ENCODE assay signal across 10 mouse cellular contexts in genomic region chr13:46058862-46059261, GRCm38 (mm10).
DNase-seq lines count a peak whose midpoint lies in the region; ATAC-seq and TF ChIP-seq lines count a peak whose summit lies in the region.
"Had no signal": no experiment of that assay in that cellular context is flagged by ENCODE, and none has a peak within 500 bp of the region (broad histone marks: within the 10 kb centered on the region; RNA-seq: fewer than 3 reads in every experiment).

No protein-coding gene starts in this region.

- H3K27ac ChIP-seq in lung, postnatal 0 days (ENCODE audit: low read length), result no peak overlapping the region
- no peak overlapping the region for H3K27ac ChIP-seq in kidney, postnatal 0 days

- TF ChIP-seq EP300 in lung, postnatal 0 days (IDR thresholded peaks at IDR 0.05), result no peak

- DNase-seq in lung, postnatal 0 days (ENCODE audit: low spot score), result peak; percentile 52
- no peak for DNase-seq in lung, adult 2 months
- peak; percentile 9 to 38 for DNase-seq in adrenal gland, postnatal 36 days
- DNase-seq in kidney, postnatal 0 days (ENCODE audit: low spot score), result peak; percentile 73
- peak; percentile 14 for DNase-seq in thymus, postnatal 25 days
- DNase-seq in ovary, adult 18-20 months (ENCODE audit: low spot score), result no peak
- no peak for DNase-seq in left cerebral cortex, adult 11 months (ENCODE audit: low spot score)
- DNase-seq: cerebellum, postnatal 36 days; gastrocnemius, postnatal 25 days; left cerebral cortex, postnatal 4 days had no signal

- TF ChIP-seq POLR2A in lung, adult 2 months (IDR thresholded peaks at IDR 0.05; ENCODE audit: borderline replicate concordance, extremely low read depth, low read depth, low read length), result no peak

- no peak overlapping the region for H3K4me3 ChIP-seq in lung, postnatal 0 days (ENCODE audit: low read depth, low read length)
- H3K4me3 ChIP-seq in lung, adult 2 months (replicated peaks; ENCODE audit: extremely low read depth, low read depth, low read length), result no peak overlapping the region
- H3K4me3 ChIP-seq in kidney, postnatal 0 days (replicated peaks; ENCODE audit: low read depth, low read length), result no peak overlapping the region

- no peak for ATAC-seq in lung, postnatal 0 days
- no peak for ATAC-seq in kidney, postnatal 0 days (replicated peaks; ENCODE audit: low FRiP score, low read depth)

- H3K9ac ChIP-seq in lung, postnatal 0 days (replicated peaks; ENCODE audit: low read depth), result no peak overlapping the region
- H3K9ac ChIP-seq in kidney, postnatal 0 days (ENCODE audit: low read depth, low read length), result no peak overlapping the region

- H3K4me1 ChIP-seq in lung, postnatal 0 days (ENCODE audit: insufficient read depth, low read depth, low read length), result no peaks in the 10 kb centered on the region
- no peaks in the 10 kb centered on the region for H3K4me1 ChIP-seq in lung, adult 2 months (ENCODE audit: control insufficient read depth, insufficient read depth, low read length)
- no peaks in the 10 kb centered on the region for H3K4me1 ChIP-seq in kidney, postnatal 0 days (replicated peaks; ENCODE audit: insufficient read depth, low read length)

- H3K36me3 ChIP-seq in lung, postnatal 0 days (ENCODE audit: insufficient read depth, low read length), result no peaks in the 10 kb centered on the region
- H3K36me3 ChIP-seq in kidney, postnatal 0 days (ENCODE audit: insufficient read depth, low read length), result no peaks in the 10 kb centered on the region

- H3K4me2 ChIP-seq in lung, postnatal 0 days (replicated peaks; ENCODE audit: low read depth, low read length), result no peak overlapping the region
- no peak overlapping the region for H3K4me2 ChIP-seq in kidney, postnatal 0 days (ENCODE audit: low read length)

- H3K9me3 ChIP-seq in lung, postnatal 0 days (ENCODE audit: low read length), result no peaks in the 10 kb centered on the region
- no peaks in the 10 kb centered on the region for H3K9me3 ChIP-seq in kidney, postnatal 0 days (replicated peaks; ENCODE audit: low read length)

- no peak for TF ChIP-seq CTCF in lung, postnatal 0 days (IDR thresholded peaks at IDR 0.05)
- TF ChIP-seq CTCF in lung, adult 2 months (IDR thresholded peaks at IDR 0.05; ENCODE audit: insufficient read depth, low read length), result no peak
- no peak for TF ChIP-seq CTCF in kidney, postnatal 0 days (IDR thresholded peaks at IDR 0.05; ENCODE audit: low read depth)

- H3K27me3 ChIP-seq in lung, postnatal 0 days (replicated peaks; ENCODE audit: insufficient read depth, low read length), result no peaks in the 10 kb centered on the region
- H3K27me3 ChIP-seq in kidney, postnatal 0 days (ENCODE audit: insufficient read depth, low read length), result no peaks in the 10 kb centered on the region

- 22% methylated on average over 7 of the region's 7 CpGs for WGBS in lung, postnatal 0 days
- WGBS in lung, adult 2 months, result 20% methylated on average over 7 of the region's 7 CpGs
- 27% methylated on average over 7 of the region's 7 CpGs for WGBS in kidney, postnatal 0 days

Comparison
In these comparisons a context has a peak if more than half of its experiments do, and no peak if none do; other contexts are left out.
1. DNase-seq: peak in lung, postnatal 0 days (single experiment), adrenal gland, postnatal 36 days (2 of 2), kidney, postnatal 0 days (single experiment) and thymus, postnatal 25 days (single experiment); none in lung, adult 2 months (single experiment), ovary, adult 18-20 months (single experiment) and left cerebral cortex, adult 11 months (single experiment).